9 mouse cellular contexts compared by ENCODE assay signal in the genomic region with DNA sequence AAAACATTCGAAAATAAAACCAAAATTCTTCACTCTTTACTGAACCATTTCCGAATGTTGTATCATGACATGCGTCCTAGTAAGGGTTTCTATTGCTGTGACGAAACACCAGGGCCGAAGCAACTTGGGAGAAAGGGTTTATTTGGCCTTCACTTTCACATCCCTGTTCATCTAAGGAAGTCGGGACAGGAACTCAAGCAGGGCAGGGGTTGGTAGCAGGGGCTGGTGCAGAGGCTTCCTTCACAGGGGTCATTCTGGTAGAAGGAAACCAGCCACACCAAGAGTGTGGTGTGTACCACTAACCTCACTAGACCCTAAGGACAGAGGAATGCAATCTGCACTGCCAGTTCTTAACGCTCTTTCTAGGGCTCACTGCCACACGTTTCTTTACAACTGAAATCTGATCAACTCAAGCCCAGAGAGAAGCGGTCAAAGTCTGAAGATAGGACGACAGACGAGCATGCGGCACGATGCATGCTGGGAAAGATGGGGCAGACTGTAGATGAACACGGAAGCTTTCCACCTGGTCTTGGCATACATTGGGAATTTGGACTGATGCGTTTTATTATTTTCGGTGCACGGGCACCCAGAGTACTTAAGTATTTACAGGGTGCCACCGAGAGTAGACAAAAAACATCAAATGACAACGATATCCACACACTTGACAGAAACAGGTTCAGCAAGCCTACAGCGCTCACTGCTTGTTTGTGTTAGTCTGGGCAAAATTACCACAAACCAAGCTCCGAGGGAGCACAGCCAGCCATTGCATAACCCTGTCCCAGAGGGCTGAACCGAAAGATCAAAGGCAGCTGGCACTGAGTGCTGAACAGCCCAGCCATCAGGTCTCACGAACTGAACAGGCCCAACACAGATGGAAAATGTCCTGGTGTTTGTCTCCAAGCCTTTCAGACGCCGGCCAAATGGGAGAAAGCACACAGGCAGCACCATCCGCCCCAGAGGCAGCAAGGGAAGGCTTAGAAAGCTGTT. TPM values are rescaled to one million over a fixed set of nuclear protein-coding genes. Genes with fewer than 3 reads are reported as not detected.
DNase-seq lines count a peak whose midpoint lies in the region; ATAC-seq and TF ChIP-seq lines count a peak whose summit lies in the region.
"Had no signal": no experiment of that assay in that cellular context is flagged by ENCODE, and none has a peak within 500 bp of the region (broad histone marks: within the 10 kb centered on the region; RNA-seq: fewer than 3 reads in every experiment).

No protein-coding gene starts in this region.

- 0 out of 2 replicates have a peak overlapping the region, but pooled peaks have one; percentile 33 for H3K27ac ChIP-seq in limb, embryonic 15.5 days
- H3K27ac ChIP-seq in limb, embryonic 10.5 days, result no peak overlapping the region
- peak overlapping the region; percentile 48; the same call in 1 of the 2 replicates for H3K27ac ChIP-seq in layer of hippocampus, adult 2 months
- H3K27ac ChIP-seq in small intestine, adult 2 months (ENCODE audit: insufficient read depth, low read depth, low read length), result peak overlapping the region; percentile 94
- no peak overlapping the region for H3K27ac ChIP-seq in midbrain, embryonic 16.5 days (ENCODE audit: low read length)

- no peak overlapping the region for H3K9ac ChIP-seq in limb, embryonic 15.5 days
- no peak overlapping the region for H3K9ac ChIP-seq in midbrain, embryonic 16.5 days (ENCODE audit: low read depth, low read length)

- TF ChIP-seq POLR2A in small intestine, adult 2 months (IDR thresholded peaks at IDR 0.05; ENCODE audit: low read depth, low read length), result no peak

- no peak for DNase-seq in limb, embryonic 10.5 days (ENCODE audit: low spot score)
- peak; percentile 59 for DNase-seq in adrenal gland, postnatal 25 days
- DNase-seq in gastrocnemius, postnatal 14 days, result peak; percentile 59
- DNase-seq in layer of hippocampus, adult 2 months (ENCODE audit: low spot score in 2 of 2), result peak; percentile 20 to 32
- no peak for DNase-seq in right cerebral cortex, postnatal 36 days (ENCODE audit: low spot score in 2 of 2)

- intact Hi-C loops in gastrocnemius, postnatal 14 days (cut with DNase I; ENCODE audit: low total_unique reads), result no loop called here

- no peak for ATAC-seq in limb, embryonic 15.5 days (ENCODE audit: insufficient number of reproducible peaks, low FRiP score, low TSS enrichment, low read depth)
- no peak for ATAC-seq in midbrain, embryonic 16.5 days

- H3K4me2 ChIP-seq in limb, embryonic 15.5 days, result no peak overlapping the region
- no peak overlapping the region for H3K4me2 ChIP-seq in midbrain, embryonic 16.5 days (ENCODE audit: low read length)

- peaks cover 10% of the 10 kb centered on the region; the same call in 1 of the 2 replicates for H3K36me3 ChIP-seq in limb, embryonic 15.5 days
- no peaks in the 10 kb centered on the region for H3K36me3 ChIP-seq in limb, embryonic 10.5 days
- peaks cover 12% of the 10 kb centered on the region for H3K36me3 ChIP-seq in small intestine, adult 2 months (ENCODE audit: control insufficient read depth, insufficient read depth, low read length)
- H3K36me3 ChIP-seq in midbrain, embryonic 16.5 days (ENCODE audit: control insufficient read depth, insufficient read depth, low read length), result no peaks in the 10 kb centered on the region

- no peaks in the 10 kb centered on the region for H3K9me3 ChIP-seq in limb, embryonic 15.5 days
- H3K9me3 ChIP-seq in limb, embryonic 10.5 days (replicated peaks), result no peaks in the 10 kb centered on the region
- 0 out of 2 replicates have a peak, but pooled peaks cover 5% of the 10 kb centered on the region for H3K9me3 ChIP-seq in midbrain, embryonic 16.5 days (replicated peaks; ENCODE audit: control insufficient read depth, low read length, poor library complexity, severe bottlenecking)

- H3K27me3 ChIP-seq in limb, embryonic 15.5 days, result no peaks in the 10 kb centered on the region
- no peaks in the 10 kb centered on the region for H3K27me3 ChIP-seq in limb, embryonic 10.5 days (ENCODE audit: low read depth, poor library complexity, severe bottlenecking)
- H3K27me3 ChIP-seq in small intestine, adult 2 months (ENCODE audit: control insufficient read depth, insufficient read depth, low read length), result no peaks in the 10 kb centered on the region
- H3K27me3 ChIP-seq in midbrain, embryonic 16.5 days (ENCODE audit: control insufficient read depth, insufficient read depth, low read depth, low read length), result no peaks in the 10 kb centered on the region

- WGBS in limb, embryonic 15.5 days, result 57% methylated on average over 26 of the region's 26 CpGs
- 76% methylated on average over 26 of the region's 26 CpGs for WGBS in limb, embryonic 10.5 days
- WGBS in small intestine, adult 2 months, result 17% methylated on average over 26 of the region's 26 CpGs
- 84% methylated on average over 26 of the region's 26 CpGs for WGBS in midbrain, embryonic 16.5 days

- peaks cover 18% of the 10 kb centered on the region for H3K4me1 ChIP-seq in limb, embryonic 15.5 days
- no peaks in the 10 kb centered on the region for H3K4me1 ChIP-seq in limb, embryonic 10.5 days
- H3K4me1 ChIP-seq in small intestine, adult 2 months (ENCODE audit: control insufficient read depth, insufficient read depth, insufficient read length, low read length), result peaks cover 22% of the 10 kb centered on the region; the same call in 1 of the 2 replicates
- H3K4me1 ChIP-seq in midbrain, embryonic 16.5 days (ENCODE audit: control insufficient read depth, insufficient read depth, low read length), result no peaks in the 10 kb centered on the region

- no peak for TF ChIP-seq CTCF in layer of hippocampus, adult 2 months (conservative IDR thresholded peaks at IDR 0.05)
- TF ChIP-seq CTCF in small intestine, adult 2 months (IDR thresholded peaks at IDR 0.05; ENCODE audit: extremely low read depth, insufficient read length, insufficient replicate concordance, low read depth, low read length), result no peak

- H3K4me3 ChIP-seq in limb, embryonic 15.5 days, result no peak overlapping the region
- no peak overlapping the region for H3K4me3 ChIP-seq in limb, embryonic 10.5 days
- H3K4me3 ChIP-seq in layer of hippocampus, adult 2 months, result no peak overlapping the region
- H3K4me3 ChIP-seq in small intestine, adult 2 months (ENCODE audit: low read depth, low read length), result no peak overlapping the region
- no peak overlapping the region for H3K4me3 ChIP-seq in midbrain, embryonic 16.5 days (ENCODE audit: low read depth, low read length)

RNA-seq across cellular contexts. Expression of a gene that starts 54.7 kb away (rescaled TPM):
- not detected in 2 replicates for polyA plus RNA-seq in limb, embryonic 15.5 days (2015; fragmentation: Nextera tagmentation; extraction: Ambion mirVana)
- not detected in 2 replicates for polyA plus RNA-seq in limb, embryonic 10.5 days (2016; fragmentation: Nextera tagmentation; extraction: Ambion mirVana)
- not detected in 2 replicates for total RNA-seq in adrenal gland, postnatal 25 days (2021)
- total RNA-seq in gastrocnemius, postnatal 14 days (2021), result not detected
- not detected for total RNA-seq in layer of hippocampus, adult 2 months (2021)
- not detected in 2 replicates for polyA plus RNA-seq in small intestine, adult 2 months (2012; rRNA removed)
- not detected in 2 replicates for polyA plus RNA-seq in midbrain, embryonic 16.5 days (2015; fragmentation: Nextera tagmentation; extraction: Ambion mirVana)
- total RNA-seq: left cerebral cortex, adult 18-20 months had no signal

Comparison
In these comparisons a context has a peak if more than half of its experiments do, and no peak if none do; other contexts are left out.
1. H3K27ac ChIP-seq: peak in limb, embryonic 15.5 days (single experiment), layer of hippocampus, adult 2 months (single experiment) and small intestine, adult 2 months (single experiment); none in limb, embryonic 10.5 days (single experiment) and midbrain, embryonic 16.5 days (single experiment).
2. DNase-seq: peak in adrenal gland, postnatal 25 days (single experiment), gastrocnemius, postnatal 14 days (single experiment) and layer of hippocampus, adult 2 months (2 of 2); none in limb, embryonic 10.5 days (single experiment) and right cerebral cortex, postnatal 36 days (0 of 2).